Mouse (Mus musculus) central nervous system, embryonic 14 days (tissue): ENCODE measurements around the gene Arnt. TPM values are rescaled to one million over a fixed set of nuclear protein-coding genes. Genes with fewer than 3 reads are reported as not detected.

ENCODE experiments used
- polyA plus RNA-seq: library from polyadenylated mRNA; depleted of rRNA; stranded (reverse); fragments of >200 nt; gene quantifications from 2 replicates; pipeline ENCODE4 v1.2.3, GENCODE M21; 2012; rRNA removed

The Arnt gene
- 31.4 and 34.2 TPM in 2 replicates for polyA plus RNA-seq

DNA sequence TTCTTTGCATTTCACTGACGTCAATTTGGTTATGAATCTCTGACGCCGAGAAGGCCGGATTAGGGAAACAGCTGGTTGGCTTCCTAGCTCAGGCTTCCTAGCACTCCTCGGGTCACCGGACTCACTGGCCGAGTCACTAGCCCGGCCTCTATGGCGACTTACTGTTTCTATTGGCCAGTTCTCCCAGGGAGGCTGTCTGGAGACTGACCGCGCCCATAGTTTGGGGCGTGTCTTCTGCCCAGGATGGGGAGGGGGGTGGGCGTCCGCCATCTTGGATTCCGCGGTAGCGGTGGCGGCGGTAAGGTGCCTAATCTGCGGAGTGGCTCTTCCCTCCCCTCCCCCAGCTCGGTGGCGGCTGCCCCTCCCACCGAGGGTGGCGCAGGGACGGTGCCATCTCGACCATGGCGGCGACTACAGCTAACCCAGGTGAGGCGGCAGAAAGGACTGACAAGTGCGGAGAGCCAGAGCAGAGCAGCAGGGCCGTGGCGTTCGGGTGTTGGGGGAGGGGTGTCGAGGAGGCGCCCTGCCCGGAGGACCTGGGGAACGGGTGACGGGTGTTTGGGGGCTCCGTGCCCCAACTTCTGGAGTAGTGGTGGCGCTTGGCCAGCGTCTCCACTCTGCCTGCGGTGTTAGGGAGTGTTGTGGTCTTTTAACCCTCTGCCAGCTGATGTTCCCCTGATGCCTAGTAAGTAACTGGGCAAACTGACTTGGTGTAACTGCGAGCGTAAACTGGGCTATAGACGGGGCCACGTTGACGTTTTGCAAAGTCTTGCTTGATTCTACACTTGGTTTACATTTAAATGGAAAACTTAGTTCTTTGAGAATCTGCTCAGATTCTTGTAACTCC lies at the start of gene Arnt:
Gene Arnt, plus strand, starts transcription at position 253 of the 847 bp plus-strand sequence.

GRCm38 (mm10) chr3:95402741-95403140 lies 31.4 kb upstream of the Arnt start, which contains the start of gene 4930558C23Rik:
Gene 4930558C23Rik (minus strand): TSS chr3:95402841.

GRCm38 (mm10) chr3:95499024-95499423 lies 64.8 kb downstream of the Arnt start, which contains the start of gene Ctsk:
Gene Ctsk (plus strand): TSS chr3:95499256.

GRCm38 (mm10) chr3:95526622-95527211 lies 92.5 kb downstream of the Arnt start, which contains the start of gene Ctss:
Gene Ctss (plus strand): TSS chr3:95526786.

Other genes starting within 250 kb of the Arnt start
- gene Gabpb2, start 216.5 kb upstream of the Arnt start, polyA plus RNA-seq, result 17.4 and 18.0 TPM in 2 replicates
- 65.4 and 73.6 TPM in 2 replicates for gene Cdc42se1, start 205.7 kb upstream of the Arnt start, polyA plus RNA-seq
- gene Mllt11, start 202.2 kb upstream of the Arnt start, polyA plus RNA-seq, result 568 and 623 TPM in 2 replicates
- 0.20 and 0.24 TPM in 2 replicates for gene Gm128, start 192.8 kb upstream of the Arnt start, polyA plus RNA-seq
- gene Bnipl, start 183.2 kb upstream of the Arnt start, polyA plus RNA-seq, result 0.38 and 1.1 TPM in 2 replicates
- 41.0 and 44.1 TPM in 2 replicates for gene Mindy1, start 153.0 kb upstream of the Arnt start, polyA plus RNA-seq
- gene Prune1, start 152.3 kb upstream of the Arnt start, polyA plus RNA-seq, result 54.9 and 56.2 TPM in 2 replicates
- 1.3 and 1.7 TPM in 2 replicates for gene Anxa9, start 127.2 kb upstream of the Arnt start, polyA plus RNA-seq
- 98.7 and 117 TPM in 2 replicates for gene Cers2, start 119.6 kb upstream of the Arnt start, polyA plus RNA-seq
- 57.1 and 59.2 TPM in 2 replicates for gene Setdb1, start 77.2 kb upstream of the Arnt start, polyA plus RNA-seq
- not detected in 2 replicates for gene 4930558C23Rik, start 31.5 kb upstream of the Arnt start, polyA plus RNA-seq
- 13.9 and 26.2 TPM in 2 replicates for gene Ctsk, start 64.9 kb downstream of the Arnt start, polyA plus RNA-seq
- 13.0 and 16.1 TPM in 2 replicates for gene Ctss, start 92.4 kb downstream of the Arnt start, polyA plus RNA-seq
- gene Hormad1, start 125.3 kb downstream of the Arnt start, polyA plus RNA-seq, result not detected in 2 replicates
- gene Golph3l, start 154.5 kb downstream of the Arnt start, polyA plus RNA-seq, result 23.0 and 28.0 TPM in 2 replicates
- 50.3 and 55.0 TPM in 2 replicates for gene Ensa, start 190.6 kb downstream of the Arnt start, polyA plus RNA-seq
- 68.8 and 72.7 TPM in 2 replicates for gene Mcl1, start 224.4 kb downstream of the Arnt start, polyA plus RNA-seq